Mouse (Mus musculus) adrenal gland, postnatal 25 days (tissue): ENCODE measurements at regions not wholly inside any gene's neighbourhood (a gene's known extent, or its start where the extent isn't known, plus 50 kb on each side); places are given as distances from the start of the nearest gene placed in this dataset.

Experiments
- DNase-seq: peaks from one replicate; pipeline ENCODE4 v3.0.0; 2021; ENCODE audit warnings: mixed read lengths

- DNase-seq, result peak; percentile 6
Measured at GRCm38 (mm10) chr2:172613891-172614391, 64.5 kb downstream of the Tfap2c start.

- DNase-seq, result no peak
Measured at GRCm38 (mm10) chr2:172615148-172615547, 65.8 kb downstream of the Tfap2c start.

- no peak for DNase-seq
Measured at GRCm38 (mm10) chr2:172615582-172615981, 66.2 kb downstream of the Tfap2c start.

DNA sequence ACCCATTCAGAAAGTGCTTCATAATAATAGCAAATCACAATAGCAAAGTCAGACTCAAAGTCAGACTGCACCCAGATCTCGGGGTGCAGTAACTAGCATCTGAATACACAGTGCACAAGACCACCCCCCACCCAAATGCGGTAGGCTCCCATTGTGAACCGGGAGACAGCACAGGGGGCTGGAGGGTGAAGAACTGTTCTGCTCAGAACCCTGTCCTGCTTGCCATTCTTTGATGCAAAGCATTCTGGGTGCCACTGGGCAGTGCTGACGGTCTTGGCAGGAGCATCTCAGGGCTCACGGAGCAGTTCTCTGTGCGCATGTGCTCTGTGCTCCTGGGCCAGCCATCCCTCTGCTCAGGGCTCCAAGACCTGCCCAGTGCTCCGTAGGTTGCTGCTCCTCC lies 69.8 kb downstream of the Tfap2c start:
- no peak for DNase-seq

GRCm38 (mm10) chr2:172620001-172620400 lies 70.6 kb downstream of the Tfap2c start:
- no peak for DNase-seq

GRCm38 (mm10) chr2:172623707-172624106 lies 74.3 kb downstream of the Tfap2c start:
- no peak for DNase-seq

DNA sequence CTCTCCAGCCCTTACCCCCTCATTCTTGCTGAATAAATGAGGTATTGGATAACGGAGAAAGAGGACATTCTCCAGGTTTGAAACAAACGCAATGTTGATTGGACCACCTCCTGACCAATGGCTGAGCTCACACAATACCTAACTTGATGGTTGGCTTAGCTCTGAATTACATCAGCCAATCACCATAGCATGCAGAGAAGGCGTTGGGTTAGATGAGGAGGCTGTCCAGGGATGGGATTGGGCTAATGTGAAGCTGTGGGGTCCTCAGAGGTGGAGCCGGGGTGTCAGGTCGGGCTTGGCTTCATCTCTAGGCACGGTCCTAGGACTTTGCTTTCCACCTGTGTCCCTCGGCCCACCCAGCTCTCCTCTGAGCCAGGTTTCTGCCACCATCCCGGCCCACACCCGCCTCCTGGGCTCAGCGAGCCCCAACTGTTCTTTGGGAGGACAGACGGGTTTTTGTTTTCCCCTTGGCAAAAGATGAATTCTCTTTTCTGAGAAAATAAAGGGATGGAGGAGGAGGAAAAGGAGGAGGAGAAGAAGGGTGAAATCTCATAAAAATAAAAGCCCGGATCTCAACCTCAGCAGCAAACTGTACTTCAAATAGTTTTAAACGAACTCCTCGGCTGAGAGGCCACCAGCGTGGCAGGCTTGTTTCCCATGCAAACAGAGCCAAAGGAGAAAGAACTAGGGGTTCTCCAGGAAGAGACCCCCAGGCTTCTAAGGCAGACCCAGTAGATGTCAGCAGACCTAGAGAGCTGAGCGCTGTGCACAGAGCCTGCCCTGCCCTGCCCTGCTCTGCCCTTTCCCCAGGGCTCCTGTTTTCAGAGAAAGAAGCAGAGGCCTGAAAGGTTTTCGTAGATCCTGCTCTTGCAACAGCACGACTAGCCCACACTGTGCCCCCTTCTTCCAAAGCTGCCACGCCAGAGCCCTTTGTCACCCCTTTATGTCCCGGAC lies 78.2 kb downstream of the Tfap2c start:
- DNase-seq, result no peak

DNA sequence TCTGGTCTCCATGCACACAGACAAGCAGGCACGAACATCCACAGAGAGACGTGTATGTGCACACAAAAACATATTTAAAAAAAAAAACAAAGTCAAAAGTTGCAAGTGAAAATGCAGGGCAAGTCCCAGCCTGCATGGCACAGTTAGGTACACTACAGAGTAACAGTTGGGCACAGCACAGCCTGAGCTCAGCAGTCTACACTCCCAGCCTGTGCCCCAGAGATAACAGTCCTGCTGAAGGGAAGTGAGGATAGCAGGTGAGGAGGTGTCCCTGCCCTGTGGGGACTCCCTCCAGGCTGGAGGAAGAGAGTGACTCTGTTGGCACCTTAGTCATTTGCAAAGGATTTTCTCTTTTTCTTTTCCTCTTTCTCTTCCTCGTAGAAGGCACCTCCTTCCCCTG lies 80.9 kb downstream of the Tfap2c start:
- no peak for DNase-seq

GRCm38 (mm10) chr2:172642616-172643015 lies 93.2 kb downstream of the Tfap2c start:
- no peak for DNase-seq

GRCm38 (mm10) chr2:172643860-172644259 lies 94.5 kb downstream of the Tfap2c start:
- DNase-seq, result peak; percentile 28

GRCm38 (mm10) chr2:172644451-172644850 lies 95.1 kb downstream of the Tfap2c start:
- no peak for DNase-seq

- no peak for DNase-seq
Measured at GRCm38 (mm10) chr2:172648072-172648471, 98.7 kb downstream of the Tfap2c start.

DNA sequence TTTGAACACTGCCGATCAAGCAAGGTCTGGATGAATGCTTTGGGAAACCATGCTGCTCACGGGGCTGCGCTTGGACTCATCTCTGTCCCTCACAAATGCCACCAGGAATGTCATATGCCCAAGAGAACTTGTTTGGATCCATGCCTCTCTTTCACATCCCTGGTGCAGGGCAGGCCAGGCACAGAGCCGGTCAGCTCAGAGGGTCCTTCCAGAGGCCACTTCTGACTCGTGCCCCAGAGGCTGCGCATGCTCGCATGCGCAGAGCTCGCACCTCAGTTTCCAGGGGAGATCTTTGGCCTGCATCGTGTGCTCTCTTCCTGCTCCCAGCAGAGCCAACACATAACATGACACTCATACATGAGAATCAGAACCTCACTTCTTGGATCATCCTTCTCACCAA lies 111.1 kb downstream of the Tfap2c start:
- DNase-seq, result no peak

GRCm38 (mm10) chr2:172660916-172661315 lies 111.5 kb downstream of the Tfap2c start:
- DNase-seq, result no peak

DNA sequence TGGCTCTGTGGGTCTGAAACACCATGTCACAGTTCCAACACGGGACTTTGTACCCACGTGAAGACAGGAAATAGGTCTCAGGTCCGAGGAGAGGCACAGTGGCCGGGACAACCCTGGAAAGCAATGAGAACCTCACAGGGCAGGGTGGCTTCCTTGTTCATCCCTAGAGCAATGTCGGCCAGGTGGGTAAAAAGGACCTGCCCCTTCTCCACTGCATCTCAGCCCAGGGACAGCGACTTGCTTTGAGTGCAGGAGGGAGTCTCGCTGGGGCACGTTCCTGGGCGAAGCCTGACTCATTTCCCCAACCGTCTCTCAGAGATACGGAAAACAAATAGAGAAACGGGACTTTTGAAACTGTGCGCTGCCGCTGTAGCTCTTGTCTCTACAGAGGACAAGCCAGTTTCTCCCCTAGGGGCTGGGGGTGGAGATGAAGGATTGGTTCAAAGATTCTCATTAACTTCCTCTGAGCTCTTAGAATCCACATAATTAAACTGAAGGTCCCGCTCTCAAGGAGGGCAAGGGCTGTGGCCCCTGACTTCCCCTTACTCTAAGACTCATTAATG lies 112.1 kb downstream of the Tfap2c start:
- no peak for DNase-seq

DNA sequence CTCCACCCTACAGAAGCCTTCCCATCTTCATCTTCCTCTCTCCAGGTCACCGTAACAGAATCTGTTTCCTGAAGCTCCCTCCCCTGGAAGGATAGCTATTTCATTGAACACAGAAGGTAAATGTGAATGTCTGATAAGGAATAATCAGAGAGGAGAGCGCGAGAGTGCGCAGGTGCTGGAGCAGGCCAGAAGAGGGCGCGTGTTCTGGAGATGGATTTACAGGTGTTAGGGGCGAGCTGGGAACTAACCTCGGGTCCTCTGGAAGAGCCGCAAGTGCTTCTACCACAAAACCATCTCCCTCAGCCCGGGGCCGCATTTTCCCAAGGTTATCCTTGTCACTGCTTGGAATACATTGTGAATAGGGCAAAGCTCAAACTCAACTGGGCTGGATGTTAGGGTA lies 112.8 kb downstream of the Tfap2c start:
- DNase-seq, result no peak

DNA sequence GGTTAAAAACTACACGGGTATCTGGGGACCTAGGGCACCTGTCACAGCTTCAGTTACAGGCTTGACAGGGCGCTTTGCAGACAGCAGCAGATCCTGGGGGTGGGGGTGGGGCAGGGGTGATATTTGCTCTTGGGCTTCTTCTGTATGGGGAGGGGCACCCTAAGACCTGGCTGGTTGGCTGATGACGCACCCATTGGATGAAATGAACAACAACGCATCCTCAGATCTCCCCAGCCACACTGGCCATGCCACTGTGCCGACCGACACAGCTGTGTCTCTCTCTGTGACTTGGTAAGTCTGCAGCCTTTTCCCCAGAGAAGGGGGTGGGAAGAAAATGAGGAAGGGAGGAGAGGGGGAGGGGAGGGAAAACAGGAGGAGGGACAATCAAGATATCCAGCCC lies 114.3 kb downstream of the Tfap2c start:
- DNase-seq, result no peak

DNA sequence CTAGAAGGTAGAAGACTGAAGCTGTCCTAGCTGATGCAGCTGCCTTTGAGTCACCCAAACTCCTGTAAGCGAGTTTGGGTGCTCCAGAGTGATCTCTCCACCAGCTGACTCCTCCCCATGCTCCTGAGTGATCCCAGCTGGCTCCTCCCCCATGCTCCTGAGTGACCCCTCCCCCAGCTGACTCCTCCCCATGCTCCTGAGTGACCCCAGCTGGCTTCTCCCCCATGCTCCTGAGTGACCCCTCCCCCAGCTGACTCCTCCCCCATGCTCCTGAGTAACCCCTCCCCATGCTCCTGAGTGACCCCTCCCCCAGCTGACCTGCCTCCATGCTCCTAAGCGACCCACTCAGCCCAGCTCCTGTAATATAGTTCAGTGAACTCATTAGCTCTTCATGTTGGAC lies 123.7 kb downstream of the Tfap2c start:
- no peak for DNase-seq

GRCm38 (mm10) chr2:172674641-172675040 lies 125.2 kb downstream of the Tfap2c start:
- DNase-seq, result no peak

- DNase-seq, result no peak
Measured at GRCm38 (mm10) chr2:172675081-172675480, 125.7 kb downstream of the Tfap2c start.

- no peak for DNase-seq
Measured at GRCm38 (mm10) chr2:172690196-172690595, 140.8 kb downstream of the Tfap2c start.

DNA sequence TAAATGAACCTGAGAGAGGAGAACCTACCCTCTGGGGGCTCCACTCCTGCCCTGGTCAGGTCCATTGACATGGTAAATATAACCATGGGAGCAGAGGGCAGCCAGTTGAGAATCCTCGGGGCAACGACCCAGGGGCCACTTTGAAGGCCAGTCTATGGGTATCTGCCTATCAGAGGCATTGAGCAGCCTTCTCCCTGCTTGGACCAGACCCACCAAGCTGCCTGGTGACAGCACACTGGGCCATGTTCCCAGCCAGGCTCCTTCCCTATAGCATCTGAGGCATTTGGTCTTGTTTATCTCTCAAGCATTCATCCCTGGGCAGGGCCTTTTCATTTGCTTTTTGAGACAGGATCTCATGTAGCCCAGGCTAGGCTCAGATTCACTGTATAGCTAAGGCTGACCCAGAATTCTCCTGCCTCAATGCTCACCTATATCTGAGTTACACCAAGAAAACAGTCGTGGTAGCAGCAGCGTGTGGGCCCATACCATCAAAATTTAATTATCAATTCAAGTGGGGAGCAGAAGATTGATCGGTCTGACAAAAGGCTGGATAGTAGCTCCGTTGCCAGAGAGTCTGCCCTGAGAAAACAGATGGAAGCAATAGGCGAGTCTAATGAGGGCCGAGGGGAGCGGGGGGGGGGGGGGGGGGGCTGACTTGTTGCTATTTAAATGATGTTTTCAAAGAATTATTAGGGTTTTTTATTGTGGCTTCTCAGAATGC lies 141.7 kb downstream of the Tfap2c start:
- DNase-seq, result no peak

DNA sequence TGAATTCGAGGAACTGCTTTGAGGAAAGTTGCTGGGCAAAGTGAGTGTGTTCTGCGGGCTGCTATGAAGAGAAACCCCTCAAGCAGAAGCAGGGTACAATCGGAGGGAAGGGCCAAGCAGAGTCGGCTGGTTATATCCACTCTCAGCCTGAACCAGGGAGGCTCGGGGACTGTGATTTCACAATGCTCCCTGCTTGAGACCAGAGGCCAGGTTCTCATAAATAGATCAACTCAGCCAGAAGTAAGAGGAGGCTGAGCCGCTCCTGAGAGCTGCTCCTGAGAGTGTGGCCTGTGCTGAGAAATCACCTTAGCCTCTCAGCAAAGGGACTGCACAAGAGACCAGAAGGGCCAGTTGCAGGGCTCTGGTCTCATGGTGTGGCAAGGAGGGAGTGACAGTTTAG lies 149.6 kb downstream of the Tfap2c start:
- DNase-seq, result no peak
